Mouse (Mus musculus): ENCODE data around the gene Med13. TPM values are rescaled to one million over a fixed set of nuclear protein-coding genes. Genes with fewer than 3 reads are reported as not detected.

The Med13 gene
- 10 to 100 TPM; 41.9 to 43.1 TPM for total RNA-seq (2021)

- DNase-seq, result peak; percentile 57
These were observed at the start of gene Med13 for GRCm38 (mm10) chr11:86356854-86357788. Med13 (minus strand) TSS chr11:86357602.

- DNase-seq, result no peak
These were observed 47.2 kb upstream of the Med13 start for GRCm38 (mm10) chr11:86404590-86404989.

- no peak for DNase-seq
These were observed 46.4 kb upstream of the Med13 start for GRCm38 (mm10) chr11:86403845-86404244.

GRCm38 (mm10) chr11:86399241-86400107 lies 42.1 kb upstream of the Med13 start:
- DNase-seq, result no peak

- DNase-seq, result no peak
These were observed 39.7 kb upstream of the Med13 start for GRCm38 (mm10) chr11:86396950-86397594.

- no peak for DNase-seq
These were observed 39.1 kb upstream of the Med13 start for GRCm38 (mm10) chr11:86396518-86396917.

- DNase-seq, result peak; percentile 70
These were observed 38.2 kb upstream of the Med13 start for GRCm38 (mm10) chr11:86395513-86396125.

- DNase-seq, result no peak
These were observed 37.7 kb upstream of the Med13 start for GRCm38 (mm10) chr11:86395100-86395499.

- no peak for DNase-seq
These were observed 34.3 kb upstream of the Med13 start for GRCm38 (mm10) chr11:86391687-86392086.

GRCm38 (mm10) chr11:86390308-86390707 lies 32.9 kb upstream of the Med13 start:
- DNase-seq, result no peak

- no peak for DNase-seq
These were observed 32.1 kb upstream of the Med13 start for GRCm38 (mm10) chr11:86389506-86389905.

GRCm38 (mm10) chr11:86388821-86389480 lies 31.5 kb upstream of the Med13 start:
- DNase-seq, result no peak

GRCm38 (mm10) chr11:86387121-86387893 lies 29.9 kb upstream of the Med13 start:
- DNase-seq, result no peak

- DNase-seq, result no peak
These were observed 29.2 kb upstream of the Med13 start for GRCm38 (mm10) chr11:86386576-86386975.

- no peak for DNase-seq
These were observed 28.4 kb upstream of the Med13 start for GRCm38 (mm10) chr11:86385710-86386282.

GRCm38 (mm10) chr11:86384141-86384540 lies 26.7 kb upstream of the Med13 start:
- DNase-seq, result no peak

- no peak for DNase-seq
These were observed 25.2 kb upstream of the Med13 start for GRCm38 (mm10) chr11:86382520-86383157.

- DNase-seq, result no peak
These were observed 24.2 kb upstream of the Med13 start for GRCm38 (mm10) chr11:86381478-86382091.

GRCm38 (mm10) chr11:86380521-86381238 lies 23.3 kb upstream of the Med13 start:
- DNase-seq, result no peak

All from heart, postnatal 4 days (tissue).